Mouse (Mus musculus): ENCODE measurements around the gene Akt1. TPM values are rescaled to one million over a fixed set of nuclear protein-coding genes. Genes with fewer than 3 reads are reported as not detected.
A peak's percentile ranks its signal among the peaks of the same experiment; 100 is the strongest.

The Akt1 gene
- polyA plus RNA-seq, 1 experiment from 2014 or later: 42.4 TPM

- Histone ChIP-seq H3K36me3 (ENCODE audit: control insufficient read depth, insufficient read depth, low read length) (no peaks in the 10 kb centered on the region), H3K4me2 (ENCODE audit: low read depth, low read length) (no peak overlapping the region), H3K9ac (ENCODE audit: low read length) (no peak overlapping the region), H3K4me1 (replicated peaks; ENCODE audit: control insufficient read depth, insufficient read depth, low read length) (peaks cover 19% of the 10 kb centered on the region), H3K4me3 (ENCODE audit: low read length) (no peak overlapping the region), H3K27ac (ENCODE audit: low read length) (no peak overlapping the region), H3K9me3 (ENCODE audit: control insufficient read depth, low read length) (no peaks in the 10 kb centered on the region), H3K27me3 (ENCODE audit: control insufficient read depth, insufficient read depth, low read depth, low read length) (peaks cover 17% of the 10 kb centered on the region)
- 14% methylated on average over 8 of the region's 8 CpGs for WGBS
- ATAC-seq (ENCODE audit: low read depth): peak; percentile 74
Observed at GRCm38 (mm10) chr12:112617898-112618380, 56.7 kb downstream of the Akt1 start.

- Histone ChIP-seq H3K27ac (ENCODE audit: low read length) (no peak overlapping the region), H3K4me2 (ENCODE audit: low read depth, low read length) (no peak overlapping the region), H3K9ac (ENCODE audit: low read length) (no peak overlapping the region), H3K4me1 (replicated peaks; ENCODE audit: control insufficient read depth, insufficient read depth, low read length) (peaks cover 19% of the 10 kb centered on the region), H3K9me3 (ENCODE audit: control insufficient read depth, low read length) (no peaks in the 10 kb centered on the region), H3K4me3 (ENCODE audit: low read length) (no peak overlapping the region), H3K27me3 (ENCODE audit: control insufficient read depth, insufficient read depth, low read depth, low read length) (peaks cover 17% of the 10 kb centered on the region), H3K36me3 (ENCODE audit: control insufficient read depth, insufficient read depth, low read length) (no peaks in the 10 kb centered on the region)
- 77% methylated on average over 11 of the region's 11 CpGs for WGBS
- ATAC-seq (ENCODE audit: low read depth): no peak
Observed at GRCm38 (mm10) chr12:112617184-112617583, 57.5 kb downstream of the Akt1 start.

- Histone ChIP-seq H3K4me3 (ENCODE audit: low read length) (no peak overlapping the region), H3K36me3 (ENCODE audit: control insufficient read depth, insufficient read depth, low read length) (no peaks in the 10 kb centered on the region), H3K4me2 (ENCODE audit: low read depth, low read length) (no peak overlapping the region), H3K27me3 (ENCODE audit: control insufficient read depth, insufficient read depth, low read depth, low read length) (peaks cover 17% of the 10 kb centered on the region), H3K9me3 (ENCODE audit: control insufficient read depth, low read length) (no peaks in the 10 kb centered on the region), H3K9ac (ENCODE audit: low read length) (no peak overlapping the region), H3K27ac (ENCODE audit: low read length) (no peak overlapping the region), H3K4me1 (replicated peaks; ENCODE audit: control insufficient read depth, insufficient read depth, low read length) (peaks cover 19% of the 10 kb centered on the region)
- WGBS: 43% methylated on average over 9 of the region's 9 CpGs
- ATAC-seq (ENCODE audit: low read depth): no peak
Observed at GRCm38 (mm10) chr12:112616668-112617067, 58.0 kb downstream of the Akt1 start.

GRCm38 (mm10) chr12:112609031-112609430 is 65.7 kb downstream of the Akt1 start:
- no peak overlapping the region for H3K9ac ChIP-seq (ENCODE audit: low read length)
- H3K9me3 ChIP-seq (ENCODE audit: control insufficient read depth, low read length): no peaks in the 10 kb centered on the region
- H3K27ac ChIP-seq (ENCODE audit: low read length): no peak overlapping the region
- H3K36me3 ChIP-seq (ENCODE audit: control insufficient read depth, insufficient read depth, low read length): no peaks in the 10 kb centered on the region; the same call in 1 of the 2 replicates
- H3K4me3 ChIP-seq (ENCODE audit: low read length): no peak overlapping the region
- H3K4me2 ChIP-seq (ENCODE audit: low read depth, low read length): no peak overlapping the region
- H3K27me3 ChIP-seq (ENCODE audit: control insufficient read depth, insufficient read depth, low read depth, low read length): no peaks in the 10 kb centered on the region
- no peaks in the 10 kb centered on the region for H3K4me1 ChIP-seq (replicated peaks; ENCODE audit: control insufficient read depth, insufficient read depth, low read length)
- WGBS: 88% methylated on average over 10 of the region's 10 CpGs
- ATAC-seq (ENCODE audit: low read depth): no peak

- no peak overlapping the region for H3K9ac ChIP-seq (ENCODE audit: low read length)
- no peaks in the 10 kb centered on the region for H3K9me3 ChIP-seq (ENCODE audit: control insufficient read depth, low read length)
- no peak overlapping the region for H3K4me3 ChIP-seq (ENCODE audit: low read length)
- no peaks in the 10 kb centered on the region for H3K27me3 ChIP-seq (ENCODE audit: control insufficient read depth, insufficient read depth, low read depth, low read length)
- H3K4me1 ChIP-seq (replicated peaks; ENCODE audit: control insufficient read depth, insufficient read depth, low read length): no peaks in the 10 kb centered on the region
- H3K36me3 ChIP-seq (ENCODE audit: control insufficient read depth, insufficient read depth, low read length): no peaks in the 10 kb centered on the region; the same call in 1 of the 2 replicates
- 77% methylated on average over 6 of the region's 6 CpGs for WGBS
- H3K27ac ChIP-seq (ENCODE audit: low read length): no peak overlapping the region
- no peak for ATAC-seq (ENCODE audit: low read depth)
- no peak overlapping the region for H3K4me2 ChIP-seq (ENCODE audit: low read depth, low read length)
Observed at GRCm38 (mm10) chr12:112606998-112607397, 67.7 kb downstream of the Akt1 start.

GRCm38 (mm10) chr12:112605766-112606165 is 68.9 kb downstream of the Akt1 start:
- H3K4me2 ChIP-seq (ENCODE audit: low read depth, low read length): no peak overlapping the region
- no peak overlapping the region for H3K27ac ChIP-seq (ENCODE audit: low read length)
- 44% methylated on average over 6 of the region's 6 CpGs for WGBS
- H3K9me3 ChIP-seq (ENCODE audit: control insufficient read depth, low read length): no peaks in the 10 kb centered on the region
- ATAC-seq (ENCODE audit: low read depth): peak; percentile 76; the same call in 1 of the 2 replicates
- no peak overlapping the region for H3K4me3 ChIP-seq (ENCODE audit: low read length)
- H3K9ac ChIP-seq (ENCODE audit: low read length): no peak overlapping the region
- H3K36me3 ChIP-seq (ENCODE audit: control insufficient read depth, insufficient read depth, low read length): no peaks in the 10 kb centered on the region; the same call in 1 of the 2 replicates
- no peaks in the 10 kb centered on the region for H3K4me1 ChIP-seq (replicated peaks; ENCODE audit: control insufficient read depth, insufficient read depth, low read length)
- H3K27me3 ChIP-seq (ENCODE audit: control insufficient read depth, insufficient read depth, low read depth, low read length): no peaks in the 10 kb centered on the region

- 57% methylated on average over 20 of the region's 20 CpGs for WGBS
- no peaks in the 10 kb centered on the region for H3K27me3 ChIP-seq (ENCODE audit: control insufficient read depth, insufficient read depth, low read depth, low read length)
- H3K36me3 ChIP-seq (ENCODE audit: control insufficient read depth, insufficient read depth, low read length): no peaks in the 10 kb centered on the region; the same call in 1 of the 2 replicates
- H3K9ac ChIP-seq (ENCODE audit: low read length): no peak overlapping the region
- H3K4me1 ChIP-seq (replicated peaks; ENCODE audit: control insufficient read depth, insufficient read depth, low read length): no peaks in the 10 kb centered on the region
- no peak overlapping the region for H3K27ac ChIP-seq (ENCODE audit: low read length)
- H3K9me3 ChIP-seq (ENCODE audit: control insufficient read depth, low read length): no peaks in the 10 kb centered on the region
- peak; percentile 70 for ATAC-seq (ENCODE audit: low read depth)
- no peak overlapping the region for H3K4me3 ChIP-seq (ENCODE audit: low read length)
- no peak overlapping the region for H3K4me2 ChIP-seq (ENCODE audit: low read depth, low read length)
Observed at GRCm38 (mm10) chr12:112604709-112605649, 69.7 kb downstream of the Akt1 start.

- no peaks in the 10 kb centered on the region; the same call in 1 of the 2 replicates for H3K4me1 ChIP-seq (replicated peaks; ENCODE audit: control insufficient read depth, insufficient read depth, low read length)
- 73% methylated on average over 5 of the region's 5 CpGs for WGBS
- no peak for ATAC-seq (ENCODE audit: low read depth)
Observed at GRCm38 (mm10) chr12:112604022-112604421, 70.7 kb downstream of the Akt1 start.

More at GRCm38 (mm10) chr12:112604022-112604421, 70.7 kb downstream of the Akt1 start:
- no peaks in the 10 kb centered on the region for H3K9me3 ChIP-seq (ENCODE audit: control insufficient read depth, low read length)
- H3K4me3 ChIP-seq (ENCODE audit: low read length): no peak overlapping the region
- no peak overlapping the region for H3K9ac ChIP-seq (ENCODE audit: low read length)
- no peak overlapping the region for H3K27ac ChIP-seq (ENCODE audit: low read length)
- no peak overlapping the region for H3K4me2 ChIP-seq (ENCODE audit: low read depth, low read length)
- H3K27me3 ChIP-seq (ENCODE audit: control insufficient read depth, insufficient read depth, low read depth, low read length): no peaks in the 10 kb centered on the region
- no peaks in the 10 kb centered on the region; the same call in 1 of the 2 replicates for H3K36me3 ChIP-seq (ENCODE audit: control insufficient read depth, insufficient read depth, low read length)
